Mouse (Mus musculus) telencephalon, adult 2 months (tissue): ENCODE data around the gene Mgmt.

Experiments used
- DNase-seq: peaks from one replicate; pipeline ENCODE4 v3.0.0-alpha.2; 2011; ENCODE audit warnings: low read depth, low spot score

Gene Mgmt

DNA sequence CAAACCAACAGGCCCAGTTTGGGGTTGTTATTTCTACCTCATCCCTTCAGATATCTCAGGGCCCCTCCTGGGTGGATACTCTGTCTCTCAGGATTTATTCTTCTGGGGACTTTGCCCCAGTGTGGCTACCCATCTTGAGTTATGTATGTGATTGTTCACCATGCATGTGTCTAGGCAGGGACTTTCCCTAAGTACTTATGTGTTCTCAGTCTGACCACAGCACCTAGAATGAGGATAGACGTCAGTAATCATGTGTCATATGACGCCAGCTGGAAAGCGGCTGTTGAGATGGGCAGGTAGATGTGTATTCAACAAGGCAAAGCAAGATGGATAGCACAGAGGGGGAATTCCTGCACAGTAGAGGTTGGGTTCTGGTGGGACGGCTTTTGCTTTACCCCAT lies 217.7 kb downstream of the Mgmt start:
- no peak for DNase-seq

DNA sequence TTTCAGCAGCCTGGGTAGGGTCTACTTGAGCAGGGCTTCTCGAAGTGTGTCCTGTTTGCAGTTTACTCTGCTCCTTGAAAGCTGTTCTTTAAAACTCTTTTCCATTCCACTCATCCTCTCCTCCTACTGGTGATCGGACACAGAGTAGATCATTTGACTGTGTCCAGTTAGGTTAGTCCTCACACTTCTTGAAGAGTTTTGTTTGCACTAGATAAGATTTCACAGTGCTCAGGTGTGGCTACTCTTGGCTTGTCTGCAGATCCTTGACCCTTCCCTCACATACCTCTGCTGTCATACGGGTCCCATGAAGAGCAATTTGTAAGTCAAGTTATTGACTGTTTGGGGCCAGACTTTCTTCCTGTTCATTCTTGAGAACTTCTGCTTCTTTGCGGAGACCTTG lies 221.8 kb downstream of the Mgmt start:
- DNase-seq = no peak

DNA sequence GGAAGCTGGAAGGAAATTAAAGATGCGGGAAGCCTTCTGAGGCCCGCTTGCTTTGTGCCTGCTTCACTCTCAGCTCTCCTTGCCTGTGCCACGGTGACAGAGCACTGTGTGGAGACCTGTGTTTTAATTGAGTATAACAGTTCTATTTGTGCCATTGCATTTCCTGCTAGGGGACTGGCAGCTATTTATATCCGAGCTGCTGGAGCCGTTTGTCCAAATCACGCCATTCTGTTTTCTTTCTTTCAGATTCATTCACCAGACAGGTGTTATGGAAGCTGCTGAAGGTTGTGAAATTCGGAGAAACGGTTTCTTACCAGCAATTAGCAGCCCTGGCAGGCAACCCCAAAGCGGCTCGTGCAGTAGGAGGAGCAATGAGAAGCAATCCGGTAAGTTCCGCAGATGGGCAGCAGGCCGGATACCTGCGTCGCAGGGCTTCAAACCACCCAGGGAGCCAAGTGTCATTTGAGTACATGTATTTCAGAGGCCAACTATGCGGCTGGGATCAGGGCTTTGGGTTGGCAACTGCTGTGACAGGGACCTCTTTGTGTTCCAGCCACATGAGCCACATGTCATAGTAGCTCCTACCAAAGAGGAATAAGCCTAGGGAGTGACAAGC lies 226.9 kb downstream of the Mgmt start:
- peak; percentile 10 for DNase-seq

DNA sequence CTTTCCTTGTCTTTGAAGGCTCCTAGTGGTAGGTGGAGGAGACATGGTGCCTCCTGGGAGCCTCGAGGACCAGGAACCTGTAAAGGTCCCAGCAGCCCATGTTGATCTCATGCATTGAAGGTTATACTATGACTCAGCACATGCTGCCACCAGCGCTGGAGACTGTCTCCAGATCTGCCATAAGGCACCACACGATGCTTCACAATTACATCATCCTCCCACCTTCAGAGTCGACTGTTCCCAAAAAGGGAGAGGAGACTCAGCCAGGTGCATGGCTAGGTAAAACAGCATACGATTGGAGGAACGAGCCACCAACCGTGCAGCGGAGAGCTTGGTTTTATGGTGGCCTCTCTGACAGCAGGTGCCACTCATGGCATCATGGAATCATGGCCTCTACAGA lies 234.3 kb downstream of the Mgmt start:
- peak; percentile 27 for DNase-seq

DNA sequence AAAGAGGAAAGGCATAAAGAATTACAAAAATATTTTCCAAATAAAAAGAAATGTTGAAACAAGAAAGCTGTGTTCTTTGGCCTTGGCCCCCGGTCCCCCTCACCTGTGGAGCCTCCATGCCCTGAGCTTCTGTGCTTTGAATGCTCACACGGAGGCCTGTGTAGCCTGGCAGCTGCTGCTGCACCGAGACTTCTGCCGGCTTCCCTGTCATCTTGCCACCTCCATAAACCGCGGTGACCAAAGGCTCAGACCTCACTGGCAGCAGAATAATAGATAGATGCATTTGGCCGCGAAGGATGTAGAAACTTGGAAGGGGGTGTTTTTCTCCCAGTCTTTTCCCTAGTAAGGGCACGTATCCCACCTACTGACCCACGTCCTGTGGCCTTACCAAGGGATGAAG lies 235.8 kb downstream of the Mgmt start:
- DNase-seq = no peak

DNA sequence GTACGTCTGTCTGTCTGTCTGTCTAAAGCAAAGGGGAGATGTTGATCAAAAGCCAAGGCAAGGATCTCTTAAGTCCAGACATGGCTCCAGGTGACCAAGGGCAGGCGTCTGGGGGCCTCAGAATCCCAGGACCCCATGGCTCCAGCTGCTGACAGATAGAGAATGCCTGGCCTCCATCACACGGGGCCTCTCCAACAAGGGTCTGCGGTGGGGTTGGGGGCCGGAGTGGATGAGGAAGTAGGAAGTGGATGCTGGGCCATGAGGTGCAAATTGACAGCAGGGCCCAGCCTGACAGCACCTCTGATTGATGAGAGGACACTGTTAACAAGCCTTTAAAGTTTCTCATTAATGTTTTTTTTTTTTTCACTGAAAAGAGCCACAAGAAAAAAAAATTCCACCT lies 237.5 kb downstream of the Mgmt start:
- DNase-seq = no peak

DNA sequence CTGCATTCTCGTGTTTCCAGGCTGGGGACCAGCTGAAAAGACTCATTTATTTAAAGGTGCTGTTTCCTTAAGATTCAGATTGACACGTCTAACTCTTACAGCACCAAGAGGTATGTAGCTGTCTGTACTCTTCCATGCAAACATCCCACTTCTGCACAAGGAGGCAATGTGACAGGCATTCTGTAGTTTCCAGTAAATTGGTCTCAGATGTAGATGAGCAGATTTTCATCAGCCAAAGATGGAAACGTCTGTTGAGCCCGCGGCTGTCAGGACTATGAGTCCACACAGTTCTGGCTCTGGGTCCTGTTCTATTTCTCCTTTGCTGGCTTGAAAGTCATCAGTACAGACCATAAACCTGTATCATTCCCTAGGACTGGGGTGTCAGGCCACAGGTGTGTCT lies 243.7 kb downstream of the Mgmt start:
- DNase-seq = no peak

DNA sequence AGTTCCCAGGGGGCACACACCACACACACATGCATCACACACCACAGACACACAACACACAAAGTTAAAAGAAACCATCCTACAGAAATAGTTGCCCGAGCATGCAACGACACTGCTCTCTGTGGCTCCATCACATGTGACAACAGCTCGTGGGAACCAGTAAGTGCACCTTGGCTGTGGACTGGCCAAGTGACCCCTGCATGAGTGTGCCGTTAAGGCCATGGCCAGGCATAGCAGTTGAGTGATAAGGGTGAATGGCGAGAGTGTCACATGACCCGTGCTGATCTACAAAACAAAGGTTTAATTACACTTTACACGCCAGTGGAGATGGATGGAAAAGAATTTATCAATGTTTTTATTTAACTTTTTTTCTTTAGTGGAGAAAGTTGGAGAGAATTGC lies 245.9 kb downstream of the Mgmt start:
- DNase-seq = no peak

DNA sequence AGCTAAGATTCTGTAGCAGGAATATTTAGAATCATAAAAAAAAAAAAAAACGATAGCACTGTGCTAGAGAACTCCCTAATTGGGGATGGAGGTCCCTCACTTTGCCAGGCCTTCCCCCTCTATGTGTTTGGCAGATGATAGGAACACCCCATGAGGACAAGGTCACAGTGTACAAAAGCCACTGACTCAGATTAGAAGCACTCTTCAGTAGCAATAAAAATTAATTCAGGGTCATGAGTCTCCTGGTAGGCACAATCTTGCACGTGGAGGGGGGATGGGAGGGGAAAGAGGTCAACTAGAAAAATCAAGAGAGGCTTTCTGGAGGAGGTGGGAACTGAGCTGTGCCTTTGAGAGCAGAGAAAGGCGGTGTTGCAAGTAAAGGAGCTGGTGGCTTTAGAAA lies 247.0 kb downstream of the Mgmt start:
- no peak for DNase-seq

DNA sequence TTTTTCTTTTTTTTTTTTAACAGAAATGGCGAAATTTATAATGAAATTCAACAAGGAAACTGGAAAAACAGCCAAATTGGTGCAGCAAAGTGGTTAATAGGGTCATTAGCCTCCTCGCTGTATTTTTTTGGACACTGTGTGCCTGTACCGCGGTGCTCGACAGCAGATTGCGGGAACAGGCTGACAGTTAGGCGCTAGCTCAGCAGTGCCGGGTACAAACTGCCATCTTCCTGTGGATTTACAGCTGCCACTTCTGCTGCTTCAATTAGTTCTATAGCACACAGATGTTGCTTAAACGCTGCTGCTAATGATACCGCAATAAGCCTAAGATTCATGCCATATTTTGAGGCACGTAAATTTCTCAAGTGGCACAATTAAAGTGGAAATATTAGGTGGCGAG lies 252.7 kb downstream of the Mgmt start:
- no peak for DNase-seq

DNA sequence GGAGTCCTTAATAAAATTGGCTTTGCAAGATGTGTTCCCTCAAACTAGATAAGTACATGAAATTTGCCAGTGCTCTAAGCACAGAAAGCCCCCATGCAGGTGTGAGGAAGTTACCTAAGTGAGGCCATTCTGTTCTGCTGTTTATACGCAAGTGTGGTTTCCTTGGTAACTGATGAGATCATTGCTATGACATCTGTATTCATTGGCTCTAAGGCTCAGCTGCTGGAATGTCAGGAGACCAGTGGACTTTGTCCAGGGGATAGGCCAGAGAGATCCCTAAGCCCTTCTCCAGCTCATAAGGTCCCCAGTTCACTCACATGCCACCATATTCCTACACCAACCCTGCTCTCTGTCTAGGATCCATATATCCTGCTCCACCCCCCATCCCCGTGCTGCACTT lies 257.4 kb downstream of the Mgmt start:
- no peak for DNase-seq

DNA sequence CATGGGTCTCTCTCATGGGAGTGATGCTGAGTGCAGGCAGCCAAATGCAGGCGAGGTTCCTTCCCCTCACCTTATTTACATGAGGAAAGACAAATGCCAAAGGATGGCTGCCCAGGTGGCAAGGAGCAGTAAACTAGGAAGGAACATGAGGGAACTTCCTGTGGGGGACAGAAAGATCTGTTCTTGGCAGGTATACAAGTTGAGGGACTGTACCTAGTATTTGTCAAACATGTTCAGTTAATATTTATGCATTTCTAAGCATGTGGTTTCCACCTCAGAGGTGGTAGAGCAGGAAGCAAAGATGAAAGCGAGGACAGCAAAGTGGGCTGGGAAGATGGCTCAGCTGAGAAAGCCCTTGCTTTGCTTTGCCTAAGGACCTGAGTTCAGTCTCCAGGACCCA lies 260.2 kb downstream of the Mgmt start:
- DNase-seq = no peak

DNA sequence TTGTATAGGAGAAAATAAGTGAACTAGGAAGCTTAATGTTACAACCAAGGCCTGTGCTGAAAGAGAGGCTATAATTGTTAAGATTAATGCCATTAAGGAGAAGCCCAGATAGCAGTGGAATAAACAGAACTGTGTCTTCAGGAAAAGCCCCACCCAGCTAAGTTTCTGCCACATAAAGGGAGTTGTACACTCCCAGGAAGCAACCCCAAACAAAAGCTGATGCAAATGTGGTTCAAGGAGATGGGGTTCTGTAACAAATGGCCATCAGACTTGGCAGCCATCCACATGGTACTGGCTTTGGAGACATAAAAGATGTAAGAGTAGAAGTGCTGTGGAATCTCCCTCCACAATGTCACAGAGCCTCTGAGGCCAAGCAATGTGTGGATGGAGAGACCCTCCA lies 264.7 kb downstream of the Mgmt start:
- no peak for DNase-seq

DNA sequence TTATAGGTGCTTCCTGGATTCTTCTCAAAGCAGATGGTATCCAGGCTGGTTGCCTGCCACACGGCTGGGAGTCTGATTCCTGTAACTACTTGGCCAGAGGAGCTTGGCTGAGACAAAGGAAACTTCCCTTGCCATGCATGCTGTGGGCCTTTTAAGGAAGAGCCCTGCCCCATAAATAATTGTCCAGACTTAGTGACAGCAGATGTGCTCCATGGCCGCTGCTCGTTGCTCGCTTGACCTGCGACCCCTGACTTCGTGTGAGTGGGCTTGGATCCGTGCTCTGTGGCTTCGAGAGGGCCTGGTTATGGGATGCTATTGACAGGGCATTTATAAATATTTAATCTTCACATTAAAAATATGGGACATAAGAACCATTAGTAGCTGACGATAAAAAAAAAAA lies 277.9 kb downstream of the Mgmt start:
- DNase-seq = no peak
